Mouse (Mus musculus): ENCODE results near the gene Grb10.

Gene Grb10

GRCm38 (mm10) chr11:11898496-11898895 is 140.0 kb downstream of the Grb10 start:
- DNase-seq (ENCODE audit: low spot score), result no peak

- DNase-seq (ENCODE audit: low spot score), result no peak
Measured at GRCm38 (mm10) chr11:11897645-11898357, 140.7 kb downstream of the Grb10 start, which contains the start of gene Ddc. Gene Ddc (minus strand): TSS chr11:11898144.

GRCm38 (mm10) chr11:11895479-11895878 is 143.0 kb downstream of the Grb10 start:
- DNase-seq (ENCODE audit: low spot score), result no peak

GRCm38 (mm10) chr11:11893769-11894168 is 144.7 kb downstream of the Grb10 start:
- no peak for DNase-seq (ENCODE audit: low spot score)

GRCm38 (mm10) chr11:11892993-11893602 is 145.4 kb downstream of the Grb10 start:
- no peak for DNase-seq (ENCODE audit: low spot score)

- no peak for DNase-seq (ENCODE audit: low spot score)
Measured at GRCm38 (mm10) chr11:11891832-11892231, 146.7 kb downstream of the Grb10 start.

GRCm38 (mm10) chr11:11890139-11890741 is 148.2 kb downstream of the Grb10 start:
- no peak for DNase-seq (ENCODE audit: low spot score)

GRCm38 (mm10) chr11:11888727-11889126 is 149.8 kb downstream of the Grb10 start:
- DNase-seq (ENCODE audit: low spot score), result no peak

- DNase-seq (ENCODE audit: low spot score), result no peak
Measured at GRCm38 (mm10) chr11:11888051-11888450, 150.4 kb downstream of the Grb10 start.

GRCm38 (mm10) chr11:11886403-11886998 is 152.0 kb downstream of the Grb10 start:
- DNase-seq (ENCODE audit: low spot score), result no peak

GRCm38 (mm10) chr11:11885921-11886320 is 152.6 kb downstream of the Grb10 start:
- no peak for DNase-seq (ENCODE audit: low spot score)

GRCm38 (mm10) chr11:11885246-11885643 is 153.2 kb downstream of the Grb10 start:
- no peak for DNase-seq (ENCODE audit: low spot score)

- DNase-seq (ENCODE audit: low spot score), result no peak
Measured at GRCm38 (mm10) chr11:11884533-11885245, 153.8 kb downstream of the Grb10 start.

GRCm38 (mm10) chr11:11881783-11882155 is 156.7 kb downstream of the Grb10 start:
- DNase-seq (ENCODE audit: low spot score), result peak; percentile 19

- DNase-seq (ENCODE audit: low spot score), result no peak
Measured at GRCm38 (mm10) chr11:11881026-11881782, 157.3 kb downstream of the Grb10 start.
